Mouse (Mus musculus): ENCODE results near the gene Zfp536.

DNA sequence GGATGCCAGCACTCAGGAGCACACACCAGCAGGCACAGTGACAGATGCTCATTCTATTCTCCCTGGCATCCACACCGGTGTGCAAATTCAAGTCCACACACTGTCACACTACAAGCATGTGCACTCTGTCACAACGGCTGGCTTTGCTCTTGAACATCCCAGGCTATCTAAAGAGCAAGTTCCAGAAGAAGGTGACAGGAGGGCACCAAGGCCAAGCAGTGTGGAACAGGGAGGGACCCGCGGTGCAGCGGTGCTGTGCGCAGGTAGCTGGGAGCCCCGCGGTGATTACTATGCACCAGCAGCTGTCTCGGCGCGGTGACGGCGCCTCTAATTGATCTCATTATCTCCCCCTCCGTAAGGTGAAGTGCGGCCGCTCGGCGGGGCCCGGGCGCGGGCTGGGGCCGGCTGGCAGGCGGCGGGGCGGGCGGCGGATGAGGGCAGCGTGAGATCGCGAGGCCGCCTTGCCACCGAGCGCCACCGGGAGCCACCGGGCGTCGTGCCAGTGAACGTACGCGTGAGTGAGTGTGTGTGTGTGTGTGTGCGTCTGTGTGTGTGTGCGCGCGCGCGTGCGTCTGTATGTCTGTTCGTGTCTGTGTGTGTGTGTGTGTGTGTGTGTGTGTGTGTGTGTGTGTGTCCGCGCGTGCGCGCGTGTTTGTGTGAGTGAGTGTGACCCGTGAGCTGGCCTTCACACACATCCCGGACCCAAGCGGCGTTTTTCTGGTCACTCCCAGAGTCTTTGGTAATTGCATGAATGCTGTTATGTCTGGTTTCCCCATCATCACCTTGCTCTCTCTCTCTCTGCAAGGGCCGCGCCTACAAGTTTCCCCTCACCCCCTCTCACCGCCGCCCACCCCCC, 149.3 kb downstream of the Zfp536 start:
- TF ChIP-seq POLR2A (IDR thresholded peaks at IDR 0.05; ENCODE audit: low read depth, low read length) (no peak), ZMIZ1 (IDR thresholded peaks at IDR 0.05; ENCODE audit: low read depth, low read length) (no peak), ZKSCAN1 (IDR thresholded peaks at IDR 0.05; ENCODE audit: borderline replicate concordance, low read depth, low read length) (no peak), CTCF (conservative IDR thresholded peaks at IDR 0.05 in 1 of 2, IDR thresholded peaks at IDR 0.05 in 1 of 2; ENCODE audit: low read depth in 2 of 2, low read length in 2 of 2) (no peak), KAT2A (IDR thresholded peaks at IDR 0.05; ENCODE audit: insufficient replicate concordance, low read length) (no peak), TCF12 (IDR thresholded peaks at IDR 0.05; ENCODE audit: low read depth, low read length) (no peak)

All from CH12.LX (cell line).